Mouse (Mus musculus): ENCODE results near the gene Mfap1a.
"Not testable (repeated sequence)": the region's sequence is repeated elsewhere in the genome, so short reads cannot be mapped to it uniquely, and the experiment has no call there.

Gene Mfap1a

GRCm38 (mm10) chr2:121505942-121506882 lies at the start of gene Mfap1a, which contains the start of gene Wdr76:
Gene Mfap1a, minus strand, starts transcription at chr2:121506665.
Gene Wdr76, plus strand, starts transcription at chr2:121506723.
- TF ChIP-seq GATA4 (IDR thresholded peaks at IDR 0.05; ENCODE audit: insufficient replicate concordance, low read length) = not testable (repeated sequence)

- no peak for TF ChIP-seq GATA4 (IDR thresholded peaks at IDR 0.05; ENCODE audit: insufficient replicate concordance, low read length)
Observed at GRCm38 (mm10) chr2:121551271-121551670, 44.8 kb upstream of the Mfap1a start.

GRCm38 (mm10) chr2:121549630-121550029 lies 43.2 kb upstream of the Mfap1a start:
- no peak for TF ChIP-seq GATA4 (IDR thresholded peaks at IDR 0.05; ENCODE audit: insufficient replicate concordance, low read length)

- no peak for TF ChIP-seq GATA4 (IDR thresholded peaks at IDR 0.05; ENCODE audit: insufficient replicate concordance, low read length)
Observed at GRCm38 (mm10) chr2:121544829-121545228, 38.4 kb upstream of the Mfap1a start.

- TF ChIP-seq GATA4 (IDR thresholded peaks at IDR 0.05; ENCODE audit: insufficient replicate concordance, low read length) = no peak
Observed at GRCm38 (mm10) chr2:121525056-121525455, 18.6 kb upstream of the Mfap1a start.

GRCm38 (mm10) chr2:121522006-121522405 lies 15.5 kb upstream of the Mfap1a start:
- no peak for TF ChIP-seq GATA4 (IDR thresholded peaks at IDR 0.05; ENCODE audit: insufficient replicate concordance, low read length)

GRCm38 (mm10) chr2:121518106-121518505 lies 11.6 kb upstream of the Mfap1a start:
- TF ChIP-seq GATA4 (IDR thresholded peaks at IDR 0.05; ENCODE audit: insufficient replicate concordance, low read length) = no peak

- no peak for TF ChIP-seq GATA4 (IDR thresholded peaks at IDR 0.05; ENCODE audit: insufficient replicate concordance, low read length)
Observed at GRCm38 (mm10) chr2:121514211-121514610, 7.7 kb upstream of the Mfap1a start.

GRCm38 (mm10) chr2:121511401-121511800 lies 4.9 kb upstream of the Mfap1a start:
- TF ChIP-seq GATA4 (IDR thresholded peaks at IDR 0.05; ENCODE audit: insufficient replicate concordance, low read length) = no peak

GRCm38 (mm10) chr2:121509584-121509983 lies 3.1 kb upstream of the Mfap1a start:
- no peak for TF ChIP-seq GATA4 (IDR thresholded peaks at IDR 0.05; ENCODE audit: insufficient replicate concordance, low read length)

GRCm38 (mm10) chr2:121507951-121508330 lies 1.5 kb upstream of the Mfap1a start:
- no peak for TF ChIP-seq GATA4 (IDR thresholded peaks at IDR 0.05; ENCODE audit: insufficient replicate concordance, low read length)

GRCm38 (mm10) chr2:121507173-121507950 lies 897 bp upstream of the Mfap1a start:
- TF ChIP-seq GATA4 (IDR thresholded peaks at IDR 0.05; ENCODE audit: insufficient replicate concordance, low read length) = no peak

GRCm38 (mm10) chr2:121483576-121483975 lies 22.9 kb downstream of the Mfap1a start:
- TF ChIP-seq GATA4 (IDR thresholded peaks at IDR 0.05; ENCODE audit: insufficient replicate concordance, low read length) = no peak

- no peak for TF ChIP-seq GATA4 (IDR thresholded peaks at IDR 0.05; ENCODE audit: insufficient replicate concordance, low read length)
Observed at GRCm38 (mm10) chr2:121480498-121480897, 26.0 kb downstream of the Mfap1a start.

GRCm38 (mm10) chr2:121477491-121478266 lies 28.8 kb downstream of the Mfap1a start:
- TF ChIP-seq GATA4 (IDR thresholded peaks at IDR 0.05; ENCODE audit: insufficient replicate concordance, low read length) = no peak
